Mouse (Mus musculus) erythroblast, embryonic 14.5 days (primary cell): ENCODE results near the gene Dst. TPM values are rescaled to one million over a fixed set of nuclear protein-coding genes. Genes with fewer than 3 reads are reported as not detected.

ENCODE experiments used
- H3K27me3 ChIP-seq: 2 replicates; pipeline ENCODE4 v1.6.1; 2012; ENCODE audit warnings: inconsistent platforms; ENCODE audit not compliant: control insufficient read depth
- H3K36me3 ChIP-seq: 2 replicates; pipeline ENCODE4 v1.6.1; 2012; ENCODE audit warnings: mild to moderate bottlenecking, inconsistent platforms; ENCODE audit not compliant: control insufficient read depth
- H3K4me1 ChIP-seq: 2 replicates; pipeline ENCODE4 v1.6.1; 2012; ENCODE audit warnings: inconsistent platforms; ENCODE audit not compliant: control insufficient read depth
- H3K4me3 ChIP-seq: replicated peaks from 2 replicates; pipeline ENCODE3; 2012; ENCODE audit warnings: moderate library complexity, mild to moderate bottlenecking, inconsistent platforms
- H3K9me3 ChIP-seq: 2 replicates; pipeline ENCODE4 v1.6.1; 2012; ENCODE audit warnings: low read length, inconsistent platforms, mixed read lengths; ENCODE audit not compliant: control insufficient read depth
- GATA1 ChIP-seq: IDR thresholded peaks from 2 replicates; pipeline ENCODE4 v1.6.1; 2012; ENCODE audit warnings: low read length, inconsistent platforms, mixed read lengths
- TAL1 ChIP-seq: IDR thresholded peaks from 3 replicates; pipeline ENCODE4 v1.6.1; 2012; ENCODE audit warnings: low read length, inconsistent platforms, mixed read lengths
- polyA plus RNA-seq: library from polyadenylated mRNA; stranded (reverse); fragments of >175 nt; gene quantifications from 2 replicates; pipeline ENCODE4 v1.2.3, GENCODE M21; 2012

Gene Dst
- polyA plus RNA-seq, 1 experiment, result 1.5 TPM

GRCm38 (mm10) chr1:34117056-34117455 lies 209.0 kb downstream of the Dst start:
- TF ChIP-seq GATA1, result no peak
- TF ChIP-seq TAL1, result no peak
- H3K4me1 ChIP-seq, result no peaks in the 10 kb centered on the region

GRCm38 (mm10) chr1:34117709-34118108 lies 209.7 kb downstream of the Dst start:
- no peak for TF ChIP-seq GATA1
- no peak for TF ChIP-seq TAL1

More at GRCm38 (mm10) chr1:34117056-34117455, 209.0 kb downstream of the Dst start:
- Histone ChIP-seq H3K9me3 (no peaks in the 10 kb centered on the region), H3K4me3 (no peak overlapping the region), H3K27me3 (no peaks in the 10 kb centered on the region), H3K36me3 (no peaks in the 10 kb centered on the region)

GRCm38 (mm10) chr1:34120066-34120465 lies 212.0 kb downstream of the Dst start:
- H3K4me1 ChIP-seq, result no peaks in the 10 kb centered on the region
- no peak overlapping the region for H3K4me3 ChIP-seq
- H3K36me3 ChIP-seq, result no peaks in the 10 kb centered on the region
- H3K9me3 ChIP-seq, result no peaks in the 10 kb centered on the region
- H3K27me3 ChIP-seq, result no peaks in the 10 kb centered on the region
- no peak for TF ChIP-seq GATA1
- TF ChIP-seq TAL1, result no peak

More at GRCm38 (mm10) chr1:34117709-34118108, 209.7 kb downstream of the Dst start:
- no peaks in the 10 kb centered on the region for H3K4me1 ChIP-seq
- H3K9me3 ChIP-seq, result no peaks in the 10 kb centered on the region
- H3K4me3 ChIP-seq, result no peak overlapping the region
- no peaks in the 10 kb centered on the region for H3K36me3 ChIP-seq
- H3K27me3 ChIP-seq, result no peaks in the 10 kb centered on the region

GRCm38 (mm10) chr1:34120602-34121001 lies 212.6 kb downstream of the Dst start:
- TF ChIP-seq TAL1 (no peak), GATA1 (no peak)
- H3K36me3 ChIP-seq, result no peaks in the 10 kb centered on the region
- no peak overlapping the region for H3K4me3 ChIP-seq
- no peaks in the 10 kb centered on the region for H3K27me3 ChIP-seq
- H3K9me3 ChIP-seq, result no peaks in the 10 kb centered on the region
- H3K4me1 ChIP-seq, result no peaks in the 10 kb centered on the region

GRCm38 (mm10) chr1:34121157-34122015 lies 213.4 kb downstream of the Dst start:
- peak overlapping the region; percentile 30 for H3K4me3 ChIP-seq

GRCm38 (mm10) chr1:34122198-34122597 lies 214.2 kb downstream of the Dst start:
- Histone ChIP-seq H3K27me3 (no peaks in the 10 kb centered on the region), H3K4me1 (no peaks in the 10 kb centered on the region), H3K36me3 (no peaks in the 10 kb centered on the region), H3K9me3 (no peaks in the 10 kb centered on the region), H3K4me3 (no peak overlapping the region)
- TF ChIP-seq TAL1, result no peak

More at GRCm38 (mm10) chr1:34121157-34122015, 213.4 kb downstream of the Dst start:
- Histone ChIP-seq H3K9me3 (no peaks in the 10 kb centered on the region), H3K4me1 (no peaks in the 10 kb centered on the region), H3K27me3 (no peaks in the 10 kb centered on the region), H3K36me3 (no peaks in the 10 kb centered on the region)
- TF ChIP-seq TAL1, result no peak
- no peak for TF ChIP-seq GATA1

- no peaks in the 10 kb centered on the region for H3K9me3 ChIP-seq
- no peaks in the 10 kb centered on the region for H3K4me1 ChIP-seq
- TF ChIP-seq TAL1, result no peak
- no peak for TF ChIP-seq GATA1
- H3K27me3 ChIP-seq, result no peaks in the 10 kb centered on the region
- no peaks in the 10 kb centered on the region for H3K36me3 ChIP-seq
- no peak overlapping the region for H3K4me3 ChIP-seq
Measured at GRCm38 (mm10) chr1:34122905-34123304, 214.9 kb downstream of the Dst start.

GRCm38 (mm10) chr1:34123334-34123733 lies 215.3 kb downstream of the Dst start:
- Histone ChIP-seq H3K27me3 (no peaks in the 10 kb centered on the region), H3K9me3 (no peaks in the 10 kb centered on the region), H3K4me3 (no peak overlapping the region), H3K4me1 (no peaks in the 10 kb centered on the region), H3K36me3 (no peaks in the 10 kb centered on the region)
- no peak for TF ChIP-seq TAL1
- no peak for TF ChIP-seq GATA1

- TF ChIP-seq TAL1, result no peak
- no peak for TF ChIP-seq GATA1
- no peaks in the 10 kb centered on the region for H3K27me3 ChIP-seq
- H3K4me1 ChIP-seq, result no peaks in the 10 kb centered on the region
- no peaks in the 10 kb centered on the region for H3K36me3 ChIP-seq
- H3K4me3 ChIP-seq, result no peak overlapping the region
- no peaks in the 10 kb centered on the region for H3K9me3 ChIP-seq
Measured at GRCm38 (mm10) chr1:34124376-34124775, 216.4 kb downstream of the Dst start.
